Mouse (Mus musculus) midbrain, embryonic 14.5 days (tissue): ENCODE results near the gene Kcnma1. TPM values are rescaled to one million over a fixed set of nuclear protein-coding genes. Genes with fewer than 3 reads are reported as not detected.

Experiments
- ATAC-seq: fragments of 200-750 bp; cut with Nextera tagmentation; 2 replicates; pipeline ENCODE4 v1.8.0; 2017; ENCODE audit warnings: moderate number of reproducible peaks, moderate library complexity; ENCODE audit not compliant: low FRiP score, low TSS enrichment
- DNase-seq: peaks from one replicate; pipeline ENCODE4 v3.0.0-alpha.2; 2015
- H3K27ac ChIP-seq: fragments of 300-500 bp; sonication (generic); replicated peaks from 2 replicates; pipeline ENCODE4 v1.5.1; 2014; ENCODE audit warnings: mild to moderate bottlenecking, low read depth, low read length, moderate library complexity
- H3K27me3 ChIP-seq: fragments of 300-500 bp; sonication (generic); 2 replicates; pipeline ENCODE4 v1.6.1; 2014; ENCODE audit warnings: low read length, control low read depth, mixed read lengths; ENCODE audit not compliant: control insufficient read depth, insufficient read depth
- H3K36me3 ChIP-seq: fragments of 300-500 bp; sonication (generic); 2 replicates; pipeline ENCODE4 v1.6.1; 2014; ENCODE audit warnings: low read length, control low read depth; ENCODE audit not compliant: control insufficient read depth, insufficient read depth
- H3K4me1 ChIP-seq: fragments of 300-500 bp; sonication (generic); 2 replicates; pipeline ENCODE4 v1.6.1; 2014; ENCODE audit warnings: mild to moderate bottlenecking, antibody characterized with exemption, low read length, control low read depth; ENCODE audit not compliant: control insufficient read depth, insufficient read depth
- H3K4me2 ChIP-seq: fragments of 300-500 bp; sonication (generic); 2 replicates; pipeline ENCODE4 v1.6.1; 2014; ENCODE audit warnings: mild to moderate bottlenecking, low read length, moderate library complexity
- H3K4me3 ChIP-seq: fragments of 300-500 bp; sonication (generic); replicated peaks from 2 replicates; pipeline ENCODE4 v1.5.1; 2014; ENCODE audit warnings: low read depth, low read length
- H3K9ac ChIP-seq: fragments of 300-500 bp; sonication (generic); replicated peaks from 2 replicates; pipeline ENCODE4 v1.6.1; 2014; ENCODE audit warnings: mild to moderate bottlenecking, low read length, moderate library complexity
- H3K9me3 ChIP-seq: fragments of 300-500 bp; sonication (generic); 2 replicates; pipeline ENCODE4 v1.6.1; 2016; ENCODE audit warnings: low read length, control low read depth, mixed read lengths; ENCODE audit not compliant: control insufficient read depth
- WGBS: fragments of 180-500 bp; shearing (Covaris S2); extraction: QIAGEN DNeasy Blood & Tissue Kit; methylation state at CpG from one replicate; pipeline ENCODE4 v1.1.7; 2014; 5-methylcytosine and 5-hydroxymethylcytosine counted together
- polyA plus RNA-seq: library from polyadenylated mRNA; unstranded; fragments of >200 nt; fragmentation: Nextera tagmentation; extraction: Ambion mirVana; gene quantifications from 2 replicates; pipeline ENCODE4 v1.2.1, GENCODE M21; 2014

Kcnma1 gene
- polyA plus RNA-seq, 1 experiment from 2014 or later: 17.8 TPM

GRCm38 (mm10) chr14:23705647-23706046 lies 308.6 kb downstream of the Kcnma1 start:
- WGBS: 42% methylated on average over 3 of the region's 3 CpGs
- no peak for DNase-seq
- H3K4me2 ChIP-seq: no peak overlapping the region

GRCm38 (mm10) chr14:23704303-23704702 lies 310.0 kb downstream of the Kcnma1 start:
- Histone ChIP-seq H3K4me2 (no peak overlapping the region), H3K36me3 (no peaks in the 10 kb centered on the region), H3K4me3 (no peak overlapping the region), H3K9me3 (no peaks in the 10 kb centered on the region), H3K27ac (no peak overlapping the region), H3K9ac (no peak overlapping the region), H3K27me3 (no peaks in the 10 kb centered on the region), H3K4me1 (no peaks in the 10 kb centered on the region; the same call in 1 of the 2 replicates)
- ATAC-seq: no peak
- no peak for DNase-seq

More at GRCm38 (mm10) chr14:23705647-23706046, 308.6 kb downstream of the Kcnma1 start:
- no peak overlapping the region for H3K9ac ChIP-seq
- no peaks in the 10 kb centered on the region for H3K36me3 ChIP-seq
- no peak overlapping the region for H3K27ac ChIP-seq
- ATAC-seq: no peak
- H3K4me3 ChIP-seq: no peak overlapping the region
- H3K9me3 ChIP-seq: no peaks in the 10 kb centered on the region
- no peaks in the 10 kb centered on the region for H3K27me3 ChIP-seq
- no peaks in the 10 kb centered on the region; the same call in 1 of the 2 replicates for H3K4me1 ChIP-seq

- Histone ChIP-seq H3K9ac (no peak overlapping the region), H3K9me3 (no peaks in the 10 kb centered on the region), H3K4me2 (no peak overlapping the region), H3K4me3 (no peak overlapping the region), H3K4me1 (no peaks in the 10 kb centered on the region), H3K27ac (no peak overlapping the region), H3K36me3 (no peaks in the 10 kb centered on the region), H3K27me3 (no peaks in the 10 kb centered on the region)
- DNase-seq (no peak), ATAC-seq (no peak)
- 89% methylated on average over 3 of the region's 3 CpGs for whole genome bisulfite sequencing
Measured at GRCm38 (mm10) chr14:23696341-23696740, 317.9 kb downstream of the Kcnma1 start.

- DNase-seq (no peak), ATAC-seq (no peak)
- Histone ChIP-seq H3K27me3 (no peaks in the 10 kb centered on the region), H3K9me3 (no peaks in the 10 kb centered on the region), H3K9ac (no peak overlapping the region), H3K27ac (no peak overlapping the region), H3K4me1 (no peaks in the 10 kb centered on the region), H3K36me3 (no peaks in the 10 kb centered on the region), H3K4me3 (no peak overlapping the region), H3K4me2 (no peak overlapping the region)
- WGBS: 65% methylated on average over 5 of the region's 5 CpGs
Measured at GRCm38 (mm10) chr14:23689681-23690080, 324.6 kb downstream of the Kcnma1 start.

- 84% methylated on average over 3 of the region's 3 CpGs for WGBS
- no peak overlapping the region for H3K4me3 ChIP-seq
- no peaks in the 10 kb centered on the region for H3K36me3 ChIP-seq
- no peak overlapping the region for H3K9ac ChIP-seq
- DNase-seq: no peak
- no peak for ATAC-seq
- H3K4me2 ChIP-seq: no peak overlapping the region
- no peaks in the 10 kb centered on the region for H3K27me3 ChIP-seq
- no peaks in the 10 kb centered on the region for H3K9me3 ChIP-seq
- no peak overlapping the region for H3K27ac ChIP-seq
- no peaks in the 10 kb centered on the region for H3K4me1 ChIP-seq
Measured at GRCm38 (mm10) chr14:23688513-23688912, 325.8 kb downstream of the Kcnma1 start.

- WGBS: 63% methylated on average over 3 of the region's 3 CpGs
- peak; percentile 29 for DNase-seq
- H3K4me2 ChIP-seq: no peak overlapping the region
- no peak overlapping the region for H3K27ac ChIP-seq
- H3K4me3 ChIP-seq: no peak overlapping the region
- H3K9me3 ChIP-seq: no peaks in the 10 kb centered on the region
- no peaks in the 10 kb centered on the region for H3K4me1 ChIP-seq
- H3K27me3 ChIP-seq: no peaks in the 10 kb centered on the region
- H3K36me3 ChIP-seq: no peaks in the 10 kb centered on the region
- no peak overlapping the region for H3K9ac ChIP-seq
- ATAC-seq: no peak
Measured at GRCm38 (mm10) chr14:23684463-23685066, 329.7 kb downstream of the Kcnma1 start.

- Histone ChIP-seq H3K4me2 (no peak overlapping the region), H3K9ac (no peak overlapping the region), H3K27ac (no peak overlapping the region), H3K4me3 (no peak overlapping the region), H3K27me3 (no peaks in the 10 kb centered on the region), H3K9me3 (no peaks in the 10 kb centered on the region), H3K36me3 (no peaks in the 10 kb centered on the region), H3K4me1 (no peaks in the 10 kb centered on the region)
- DNase-seq (no peak), ATAC-seq (no peak)
- WGBS: 88% methylated on average over 4 of the region's 4 CpGs
Measured at GRCm38 (mm10) chr14:23682758-23683157, 331.5 kb downstream of the Kcnma1 start.

GRCm38 (mm10) chr14:23679378-23679777 lies 334.9 kb downstream of the Kcnma1 start:
- 76% methylated on average over 2 of the region's 2 CpGs for WGBS
- no peaks in the 10 kb centered on the region for H3K9me3 ChIP-seq
- H3K4me1 ChIP-seq: no peaks in the 10 kb centered on the region
- no peak overlapping the region for H3K9ac ChIP-seq
- no peaks in the 10 kb centered on the region for H3K36me3 ChIP-seq
- no peaks in the 10 kb centered on the region for H3K27me3 ChIP-seq
- DNase-seq: peak; percentile 25
- H3K4me3 ChIP-seq: no peak overlapping the region
- ATAC-seq: no peak
- H3K4me2 ChIP-seq: no peak overlapping the region
- H3K27ac ChIP-seq: no peak overlapping the region

- Histone ChIP-seq H3K27ac (no peak overlapping the region), H3K9ac (no peak overlapping the region), H3K36me3 (no peaks in the 10 kb centered on the region), H3K9me3 (no peaks in the 10 kb centered on the region), H3K4me2 (no peak overlapping the region), H3K27me3 (no peaks in the 10 kb centered on the region), H3K4me3 (no peak overlapping the region), H3K4me1 (no peaks in the 10 kb centered on the region)
- DNase-seq (no peak), ATAC-seq (no peak)
- WGBS: 88% methylated on average over 3 of the region's 3 CpGs
Measured at GRCm38 (mm10) chr14:23666420-23666819, 347.9 kb downstream of the Kcnma1 start.
